In genomic region chr2:141234306-141234705, GRCm38 (mm10) we compare ENCODE assay signal across 17 mouse cellular contexts.
DNase-seq lines count a peak whose midpoint lies in the region; ATAC-seq and TF ChIP-seq lines count a peak whose summit lies in the region.
"Had no signal": no experiment of that assay in that cellular context is flagged by ENCODE, and none has a peak within 500 bp of the region (broad histone marks: within the 10 kb centered on the region; RNA-seq: fewer than 3 reads in every experiment).

No protein-coding gene starts in this region.

- WGBS in hindbrain, embryonic 12.5 days = 56% methylated on average over 8 of the region's 8 CpGs
- WGBS in hindbrain, embryonic 13.5 days = 52% methylated on average over 8 of the region's 8 CpGs
- 43% methylated on average over 8 of the region's 8 CpGs for WGBS in neural tube, embryonic 15.5 days

- H3K27ac ChIP-seq in hindbrain, embryonic 12.5 days = 0 out of 2 replicates have a peak overlapping the region, but pooled peaks have one; percentile 14
- no peak overlapping the region for H3K27ac ChIP-seq in hindbrain, embryonic 13.5 days
- H3K27ac ChIP-seq in neural tube, embryonic 15.5 days (replicated peaks) = no peak overlapping the region
- peak overlapping the region; percentile 84 for H3K27ac ChIP-seq in embryonic fibroblast, embryonic 13.5 days (ENCODE audit: insufficient read depth, low read length)
- H3K27ac ChIP-seq: forebrain, embryonic 13.5 days; heart, embryonic 10.5 days; liver, embryonic 12.5 days; macrophage; stomach, embryonic 15.5 days had no signal

- DNase-seq in neural tube, embryonic 10.5 days (ENCODE audit: extremely low spot score, low spot score) = peak; percentile 41
- DNase-seq in yolk sac, embryonic 10.5 days (ENCODE audit: low spot score) = peak; percentile 7
- DNase-seq in T-cell, adult 2 months (ENCODE audit: low spot score) = no peak
- DNase-seq in thymus, postnatal 36 days = no peak
- DNase-seq: cerebellum, postnatal 14 days; heart, postnatal 4 days; kidney, adult 9 months; thymus, postnatal 25 days had no signal

- no peak for TF ChIP-seq POLR2A in embryonic fibroblast, embryonic 13.5 days (IDR thresholded peaks at IDR 0.05; ENCODE audit: low read depth, low read length)

- H3K27me3 ChIP-seq in hindbrain, embryonic 12.5 days = no peaks in the 10 kb centered on the region
- H3K27me3 ChIP-seq in hindbrain, embryonic 13.5 days = no peaks in the 10 kb centered on the region
- no peaks in the 10 kb centered on the region for H3K27me3 ChIP-seq in neural tube, embryonic 15.5 days (replicated peaks)
- H3K27me3 ChIP-seq: forebrain, embryonic 13.5 days; liver, embryonic 12.5 days; stomach, embryonic 15.5 days had no signal

- TF ChIP-seq CTCF in embryonic fibroblast, embryonic 13.5 days (IDR thresholded peaks at IDR 0.05; ENCODE audit: borderline replicate concordance, insufficient read depth, low read length) = no peak

- H3K4me1 ChIP-seq in hindbrain, embryonic 12.5 days = peaks cover 12% of the 10 kb centered on the region
- H3K4me1 ChIP-seq in hindbrain, embryonic 13.5 days (replicated peaks) = peaks cover 5% of the 10 kb centered on the region
- H3K4me1 ChIP-seq in neural tube, embryonic 15.5 days = peaks cover 7% of the 10 kb centered on the region; the same call in 1 of the 2 replicates
- peaks cover 13% of the 10 kb centered on the region for H3K4me1 ChIP-seq in embryonic fibroblast, embryonic 13.5 days (ENCODE audit: control insufficient read depth, insufficient read depth, low read length)
- H3K4me1 ChIP-seq: liver, embryonic 12.5 days; stomach, embryonic 15.5 days had no signal

- H3K36me3 ChIP-seq in hindbrain, embryonic 12.5 days = no peaks in the 10 kb centered on the region
- H3K36me3 ChIP-seq in hindbrain, embryonic 13.5 days = no peaks in the 10 kb centered on the region
- no peaks in the 10 kb centered on the region for H3K36me3 ChIP-seq in neural tube, embryonic 15.5 days
- H3K36me3 ChIP-seq: heart, embryonic 10.5 days; liver, embryonic 12.5 days; stomach, embryonic 15.5 days had no signal

- no peak overlapping the region for H3K4me2 ChIP-seq in hindbrain, embryonic 12.5 days (replicated peaks)
- no peak overlapping the region for H3K4me2 ChIP-seq in hindbrain, embryonic 13.5 days
- no peak overlapping the region for H3K4me2 ChIP-seq in neural tube, embryonic 15.5 days
- H3K4me2 ChIP-seq: forebrain, embryonic 13.5 days; liver, embryonic 12.5 days; stomach, embryonic 15.5 days had no signal

- H3K4me3 ChIP-seq in hindbrain, embryonic 12.5 days = no peak overlapping the region
- H3K4me3 ChIP-seq in hindbrain, embryonic 13.5 days = no peak overlapping the region
- no peak overlapping the region for H3K4me3 ChIP-seq in neural tube, embryonic 15.5 days (replicated peaks)
- H3K4me3 ChIP-seq in embryonic fibroblast, embryonic 13.5 days (ENCODE audit: insufficient read depth, low read length) = no peak overlapping the region
- H3K4me3 ChIP-seq: forebrain, embryonic 13.5 days; heart, embryonic 10.5 days; liver, embryonic 12.5 days; stomach, embryonic 15.5 days had no signal

- H3K9me3 ChIP-seq in hindbrain, embryonic 12.5 days (replicated peaks) = no peaks in the 10 kb centered on the region
- H3K9me3 ChIP-seq in hindbrain, embryonic 13.5 days = no peaks in the 10 kb centered on the region
- no peaks in the 10 kb centered on the region for H3K9me3 ChIP-seq in neural tube, embryonic 15.5 days (replicated peaks)
- H3K9me3 ChIP-seq: forebrain, embryonic 13.5 days; heart, embryonic 10.5 days; liver, embryonic 12.5 days; stomach, embryonic 15.5 days had no signal

- H3K9ac ChIP-seq in hindbrain, embryonic 12.5 days = no peak overlapping the region
- no peak overlapping the region for H3K9ac ChIP-seq in hindbrain, embryonic 13.5 days
- H3K9ac ChIP-seq in neural tube, embryonic 15.5 days (replicated peaks) = no peak overlapping the region
- H3K9ac ChIP-seq: forebrain, embryonic 13.5 days; liver, embryonic 12.5 days; stomach, embryonic 15.5 days had no signal

- no peak for ATAC-seq in hindbrain, embryonic 12.5 days (ENCODE audit: low FRiP score)
- ATAC-seq in hindbrain, embryonic 13.5 days (ENCODE audit: low FRiP score) = no peak
- ATAC-seq in neural tube, embryonic 15.5 days (ENCODE audit: low FRiP score) = no peak
- ATAC-seq: forebrain, embryonic 13.5 days; liver, embryonic 12.5 days had no signal

Comparison
In these comparisons a context has a peak if more than half of its experiments do, and no peak if none do; other contexts are left out.
1. H3K27ac ChIP-seq: peak in hindbrain, embryonic 12.5 days (single experiment) and embryonic fibroblast, embryonic 13.5 days (single experiment); none in hindbrain, embryonic 13.5 days (single experiment) and neural tube, embryonic 15.5 days (single experiment).
2. DNase-seq: peak in neural tube, embryonic 10.5 days (single experiment) and yolk sac, embryonic 10.5 days (single experiment); none in T-cell, adult 2 months (single experiment) and thymus, postnatal 36 days (0 of 2).